Mouse (Mus musculus) leukemia stem cell, adult 10-12 weeks (primary cell): ENCODE measurements around the gene Gm5426. TPM values are rescaled to one million over a fixed set of nuclear protein-coding genes. Genes with fewer than 3 reads are reported as not detected.

Experiments used
- polyA plus RNA-seq: library from polyadenylated mRNA; stranded (reverse); fragments of >175 nt; gene quantifications from 2 replicates; pipeline ENCODE4 v1.2.3, GENCODE M21; 2012; ENCODE audit warnings: low replicate concordance

Gm5426 gene
- polyA plus RNA-seq, result not detected in 2 replicates

DNA sequence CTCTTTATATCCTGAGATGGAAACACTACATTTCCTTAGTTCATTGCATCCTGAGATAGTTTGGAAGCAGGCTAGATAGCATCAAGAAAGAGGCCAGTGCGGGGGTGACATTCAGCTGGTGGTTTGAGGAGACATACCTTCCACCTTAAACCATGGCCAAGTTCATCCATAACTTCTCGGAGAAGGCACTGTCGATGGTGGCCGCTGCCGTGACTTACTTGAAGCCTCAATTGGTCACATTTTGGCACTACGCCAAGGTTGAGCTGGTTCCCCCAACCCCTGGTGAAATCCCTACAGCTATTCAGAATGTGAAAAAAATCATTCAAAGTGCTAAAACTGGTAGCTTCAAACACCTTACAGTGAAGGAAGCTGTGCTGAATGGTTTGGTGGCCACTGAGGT, at the start of gene Gm5426:
TSS of gene Gm5426 (plus strand) at position 153 of the 400 bp plus-strand sequence.

Other genes starting within 250 kb of the Gm5426 start
- 7.5 and 13.7 TPM in 2 replicates for gene Eea1, start 196.0 kb upstream of the Gm5426 start, polyA plus RNA-seq